Mouse (Mus musculus) neural tube, embryonic 13.5 days (tissue): ENCODE data around the gene Tenm3. TPM values are rescaled to one million over a fixed set of nuclear protein-coding genes. Genes with fewer than 3 reads are reported as not detected.

Experiments
- ATAC-seq: fragments of 200-750 bp; cut with Nextera tagmentation; 2 replicates; pipeline ENCODE4 v1.8.0; 2017; ENCODE audit warnings: low read depth, mild to moderate bottlenecking, moderate TSS enrichment, moderate library complexity
- H3K27ac ChIP-seq: fragments of 300-500 bp; sonication (generic); replicated peaks from 2 replicates; pipeline ENCODE4 v1.5.1; 2015; ENCODE audit warnings: moderate library complexity, mild to moderate bottlenecking, inconsistent platforms
- H3K27me3 ChIP-seq: fragments of 300-500 bp; sonication (generic); 2 replicates; pipeline ENCODE4 v1.6.1; 2015; ENCODE audit warnings: mild to moderate bottlenecking, inconsistent platforms
- H3K36me3 ChIP-seq: fragments of 300-500 bp; sonication (generic); 2 replicates; pipeline ENCODE4 v1.6.1; 2015; ENCODE audit warnings: mild to moderate bottlenecking, inconsistent platforms
- H3K4me1 ChIP-seq: fragments of 300-500 bp; sonication (generic); replicated peaks from 2 replicates; pipeline ENCODE4 v1.6.1; 2015; ENCODE audit warnings: inconsistent platforms
- H3K4me2 ChIP-seq: fragments of 300-500 bp; sonication (generic); 2 replicates; pipeline ENCODE4 v1.6.1; 2015; ENCODE audit warnings: inconsistent platforms, mild to moderate bottlenecking, moderate library complexity
- H3K4me3 ChIP-seq: fragments of 300-500 bp; sonication (generic); 2 replicates; pipeline ENCODE4 v1.5.1; 2015; ENCODE audit warnings: mild to moderate bottlenecking, inconsistent platforms
- H3K9ac ChIP-seq: fragments of 300-500 bp; sonication (generic); 2 replicates; pipeline ENCODE4 v1.6.1; 2015; ENCODE audit warnings: moderate library complexity, mild to moderate bottlenecking, inconsistent platforms
- H3K9me3 ChIP-seq: fragments of 300-500 bp; sonication (generic); 2 replicates; pipeline ENCODE4 v1.6.1; 2016; ENCODE audit warnings: inconsistent platforms
- WGBS: fragments of 180-500 bp; shearing (Covaris S2); methylation state at CpG from one replicate; pipeline ENCODE4 v1.1.7; 2015; 5-methylcytosine and 5-hydroxymethylcytosine counted together
- polyA plus RNA-seq: library from polyadenylated mRNA; unstranded; fragments of >200 nt; fragmentation: Nextera tagmentation; extraction: Ambion mirVana; gene quantifications from 2 replicates; pipeline ENCODE4 v1.2.1, GENCODE M21; 2015

Tenm3 gene
- polyA plus RNA-seq, 1 experiment from 2014 or later = 40.7 TPM

DNA sequence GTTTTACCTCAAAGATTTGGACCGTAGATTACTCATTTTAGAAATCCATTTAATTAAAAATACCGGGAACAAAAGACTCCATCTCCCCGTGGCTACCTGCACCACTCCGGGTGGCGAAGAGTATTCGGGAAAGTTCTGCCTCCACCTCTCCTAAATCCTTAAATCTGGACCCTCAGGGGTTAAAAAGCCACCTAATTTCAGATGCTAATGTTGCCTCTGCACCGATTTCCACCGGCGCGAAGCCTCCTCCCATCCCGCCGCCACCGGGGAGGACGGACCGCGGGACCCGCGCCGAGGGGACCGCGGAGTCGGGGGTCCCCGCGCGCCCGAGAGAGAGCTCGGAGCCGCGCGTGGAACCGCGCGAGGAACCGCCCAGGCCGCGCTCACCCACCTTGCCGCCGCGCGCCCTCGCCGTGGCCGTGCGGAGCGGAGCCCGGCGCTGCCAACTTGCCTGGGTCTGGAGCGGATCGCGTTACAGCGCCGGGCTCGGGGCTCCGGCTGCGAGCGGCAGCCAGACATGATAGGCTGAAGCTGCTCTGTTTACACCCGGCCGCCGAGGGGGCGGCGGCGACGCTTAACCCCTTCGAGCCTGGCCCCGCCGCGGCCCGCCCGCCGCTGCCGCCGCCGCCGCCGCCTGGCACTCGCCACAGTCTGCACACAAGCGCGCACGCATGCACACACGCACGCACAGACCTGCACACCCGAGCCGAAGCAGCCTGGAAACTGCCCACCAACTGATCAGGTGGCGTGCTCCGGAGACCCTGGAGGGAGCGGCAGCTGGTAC lies 288.8 kb downstream of the Tenm3 start:
- Histone ChIP-seq H3K27me3 (no peaks in the 10 kb centered on the region), H3K4me3 (peak overlapping the region; percentile 77), H3K9me3 (no peaks in the 10 kb centered on the region), H3K9ac (peak overlapping the region; percentile 91), H3K4me1 (peaks cover 22% of the 10 kb centered on the region), H3K4me2 (peak overlapping the region; percentile 88), H3K27ac (peak overlapping the region; percentile 97), H3K36me3 (no peaks in the 10 kb centered on the region)
- ATAC-seq = peak; percentile 96
- under 1% methylated on average over 83 of the region's 86 CpGs for WGBS

DNA sequence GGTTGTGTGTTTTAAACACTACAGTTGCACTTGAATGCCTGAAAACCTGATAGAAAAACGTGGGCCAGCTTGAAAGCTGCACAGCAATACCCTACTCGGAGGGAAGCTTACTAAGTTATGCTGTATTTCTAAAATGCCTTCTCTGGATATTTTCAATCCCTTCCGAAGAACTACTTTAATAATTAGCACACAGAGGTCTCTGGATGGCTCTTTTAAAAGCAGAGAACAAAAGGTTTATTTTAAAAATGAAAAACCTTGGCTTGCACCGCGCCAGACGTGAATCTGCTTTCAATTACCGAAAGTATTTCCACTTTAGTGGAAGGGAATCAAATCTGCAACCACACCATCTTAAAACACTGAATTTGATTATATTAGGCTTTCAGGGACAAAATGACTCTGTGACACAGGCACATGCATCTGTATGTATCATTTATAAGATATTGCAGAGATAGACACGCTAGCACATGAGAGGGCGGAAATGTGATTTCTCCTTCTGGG lies 289.9 kb downstream of the Tenm3 start:
- no peak for ATAC-seq
- no peaks in the 10 kb centered on the region for H3K27me3 ChIP-seq
- 1% methylated on average over 9 of the region's 9 CpGs for WGBS
- H3K4me1 ChIP-seq = peaks cover 22% of the 10 kb centered on the region
- H3K4me2 ChIP-seq = peak overlapping the region; percentile 88
- no peaks in the 10 kb centered on the region for H3K9me3 ChIP-seq
- no peaks in the 10 kb centered on the region for H3K36me3 ChIP-seq
- peak overlapping the region; percentile 77 for H3K4me3 ChIP-seq
- peak overlapping the region; percentile 91 for H3K9ac ChIP-seq
- peak overlapping the region; percentile 97 for H3K27ac ChIP-seq

DNA sequence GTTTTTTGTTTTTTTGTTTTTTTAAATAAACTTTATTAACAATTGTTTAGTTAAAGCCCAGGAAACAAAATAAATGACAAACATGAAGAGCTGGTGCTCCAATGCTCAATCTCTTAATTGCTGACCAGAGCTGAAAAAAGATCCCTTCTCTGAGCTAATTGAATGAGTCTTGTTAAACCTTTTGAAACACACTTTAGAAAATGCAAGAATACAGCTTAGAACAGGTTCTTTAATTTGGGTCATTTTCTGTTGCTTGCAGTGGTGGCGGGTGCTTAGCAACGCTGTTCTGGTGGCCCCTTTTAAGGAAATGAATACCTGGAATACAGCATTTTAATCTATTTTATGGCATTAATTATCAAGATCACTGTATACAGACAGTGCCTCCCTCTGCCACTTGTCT lies 291.4 kb downstream of the Tenm3 start:
- Histone ChIP-seq H3K4me3 (peak overlapping the region; percentile 6; the same call in 1 of the 2 replicates), H3K9ac (no peak overlapping the region), H3K4me2 (peak overlapping the region; percentile 88), H3K4me1 (peaks cover 22% of the 10 kb centered on the region), H3K9me3 (no peaks in the 10 kb centered on the region), H3K36me3 (no peaks in the 10 kb centered on the region), H3K27me3 (no peaks in the 10 kb centered on the region), H3K27ac (no peak overlapping the region)
- no peak for ATAC-seq
- WGBS = 43% methylated on average over 2 of the region's 2 CpGs

DNA sequence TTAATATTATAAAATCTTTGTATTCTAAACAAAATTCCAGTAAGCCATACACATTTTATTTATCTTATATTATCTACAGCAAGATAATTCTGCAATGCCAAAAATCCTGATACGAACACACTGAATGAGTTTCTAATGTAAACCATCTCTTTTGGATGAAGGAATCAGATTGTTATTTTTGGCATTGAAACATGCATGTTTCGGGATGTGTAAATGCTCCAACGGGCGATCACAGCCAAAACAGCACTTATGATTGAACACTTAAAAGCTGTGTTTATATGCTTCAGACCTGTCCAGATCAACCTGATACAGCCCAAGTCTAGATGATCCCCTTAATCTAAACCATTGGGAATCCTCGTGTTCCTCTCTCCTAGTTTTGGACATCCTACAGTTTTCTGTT lies 292.4 kb downstream of the Tenm3 start:
- peak overlapping the region; percentile 21 for H3K4me2 ChIP-seq

DNA sequence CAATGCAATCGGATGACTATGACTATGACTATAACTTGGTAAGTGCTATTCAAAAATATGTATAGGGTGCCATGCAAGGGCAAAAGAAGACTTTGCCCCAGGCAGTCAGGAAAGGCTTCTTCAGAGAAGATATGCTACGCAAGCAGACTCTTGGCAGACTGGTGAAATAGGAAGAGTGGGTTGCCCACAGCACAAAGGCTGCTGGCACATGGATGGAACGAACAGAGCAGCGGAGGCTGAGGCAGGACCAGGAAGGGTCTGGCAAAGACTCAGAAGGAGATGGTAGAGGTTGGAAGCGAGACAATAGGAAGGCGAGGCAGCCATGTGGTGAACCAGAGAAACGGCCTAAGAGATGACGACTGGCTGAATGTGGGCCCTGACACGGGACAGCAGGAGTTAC lies 294.8 kb downstream of the Tenm3 start:
- H3K36me3 ChIP-seq = no peaks in the 10 kb centered on the region
- no peak for ATAC-seq
- H3K27me3 ChIP-seq = no peaks in the 10 kb centered on the region
- WGBS = 92% methylated on average over 9 of the region's 9 CpGs
- H3K9ac ChIP-seq = no peak overlapping the region
- no peak overlapping the region for H3K4me2 ChIP-seq
- peaks cover 28% of the 10 kb centered on the region for H3K4me1 ChIP-seq
- no peak overlapping the region for H3K27ac ChIP-seq
- H3K9me3 ChIP-seq = no peaks in the 10 kb centered on the region
- no peak overlapping the region for H3K4me3 ChIP-seq

More for the DNA sequence above, 292.4 kb downstream of the Tenm3 start:
- no peak for ATAC-seq
- Histone ChIP-seq H3K27me3 (no peaks in the 10 kb centered on the region), H3K27ac (no peak overlapping the region), H3K4me3 (no peak overlapping the region), H3K36me3 (no peaks in the 10 kb centered on the region), H3K9me3 (no peaks in the 10 kb centered on the region), H3K9ac (no peak overlapping the region), H3K4me1 (peaks cover 22% of the 10 kb centered on the region)
- WGBS = 71% methylated on average over 5 of the region's 5 CpGs

DNA sequence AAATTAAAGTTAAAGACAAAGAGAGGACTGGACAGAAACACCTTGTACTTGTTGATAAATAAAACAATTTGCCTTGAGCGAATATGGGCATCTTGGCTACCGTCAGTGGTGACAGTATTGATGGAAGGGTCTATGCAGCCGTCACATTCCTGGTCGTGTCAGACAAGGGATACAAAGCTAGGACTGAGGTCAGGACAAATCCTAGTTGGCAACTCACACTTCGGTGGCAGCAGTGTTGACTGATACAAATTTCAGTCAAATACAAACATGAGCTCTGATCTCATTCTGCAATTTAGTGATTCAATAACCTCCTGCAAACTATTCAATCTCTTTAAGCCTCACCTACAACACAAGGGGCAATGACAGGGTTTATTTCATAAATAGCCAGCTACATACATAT lies 298.1 kb downstream of the Tenm3 start:
- Histone ChIP-seq H3K27me3 (no peaks in the 10 kb centered on the region), H3K4me3 (no peak overlapping the region), H3K4me1 (peaks cover 32% of the 10 kb centered on the region), H3K9me3 (no peaks in the 10 kb centered on the region), H3K4me2 (no peak overlapping the region), H3K36me3 (no peaks in the 10 kb centered on the region; the same call in 1 of the 2 replicates), H3K9ac (no peak overlapping the region), H3K27ac (no peak overlapping the region)
- 80% methylated on average over 5 of the region's 5 CpGs for WGBS
- ATAC-seq = no peak

DNA sequence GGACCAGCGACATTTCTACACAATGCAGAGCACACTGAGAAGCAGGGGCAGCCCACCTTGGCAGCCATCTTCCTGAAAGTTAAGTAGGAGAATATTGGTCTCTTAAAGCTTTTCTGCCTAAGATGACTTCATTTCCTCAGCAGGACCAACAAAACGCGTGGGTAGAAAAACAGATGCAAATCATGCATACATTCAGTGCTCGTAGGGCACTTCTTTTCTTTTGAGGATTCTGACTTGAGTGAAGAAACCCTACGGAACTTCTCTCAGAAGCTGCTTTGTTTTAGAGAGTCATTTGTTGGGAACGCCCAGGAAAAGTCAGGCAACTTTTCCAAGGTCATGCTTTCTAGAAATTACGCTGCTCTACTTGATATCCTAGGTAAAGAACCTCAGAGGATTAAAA lies 298.9 kb downstream of the Tenm3 start:
- H3K4me3 ChIP-seq = no peak overlapping the region
- no peak for ATAC-seq
- WGBS = 65% methylated on average over 7 of the region's 7 CpGs

DNA sequence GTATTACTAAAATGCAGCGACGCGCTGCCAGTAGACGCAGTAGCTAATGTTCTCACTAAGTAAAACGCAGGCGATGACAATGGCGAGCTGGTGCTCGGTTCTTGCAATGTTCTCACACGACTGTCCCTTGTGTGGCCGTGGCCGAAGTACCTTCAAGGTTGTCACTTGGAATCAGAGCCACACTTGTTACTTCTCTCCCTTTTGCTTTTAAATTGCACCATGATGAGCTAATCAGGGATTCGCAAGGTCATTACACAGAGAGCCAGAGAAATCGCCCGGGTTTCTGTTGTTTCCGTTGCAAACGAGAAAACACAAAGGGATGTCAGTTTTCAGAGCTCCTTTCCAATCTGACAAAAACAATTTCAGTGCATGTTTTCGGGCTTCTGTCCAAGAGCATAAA lies 301.6 kb downstream of the Tenm3 start:
- ATAC-seq = no peak
- no peaks in the 10 kb centered on the region; the same call in 1 of the 2 replicates for H3K36me3 ChIP-seq
- no peak overlapping the region for H3K4me2 ChIP-seq
- peaks cover 25% of the 10 kb centered on the region for H3K4me1 ChIP-seq
- H3K9me3 ChIP-seq = no peaks in the 10 kb centered on the region
- H3K9ac ChIP-seq = no peak overlapping the region
- H3K27ac ChIP-seq = no peak overlapping the region
- no peaks in the 10 kb centered on the region for H3K27me3 ChIP-seq
- WGBS = 74% methylated on average over 17 of the region's 17 CpGs
- no peak overlapping the region for H3K4me3 ChIP-seq

More for the DNA sequence above, 298.9 kb downstream of the Tenm3 start:
- H3K4me2 ChIP-seq = no peak overlapping the region
- peaks cover 27% of the 10 kb centered on the region for H3K4me1 ChIP-seq
- H3K27ac ChIP-seq = no peak overlapping the region
- H3K9ac ChIP-seq = no peak overlapping the region
- no peaks in the 10 kb centered on the region; the same call in 1 of the 2 replicates for H3K36me3 ChIP-seq
- no peaks in the 10 kb centered on the region for H3K9me3 ChIP-seq
- no peaks in the 10 kb centered on the region for H3K27me3 ChIP-seq

DNA sequence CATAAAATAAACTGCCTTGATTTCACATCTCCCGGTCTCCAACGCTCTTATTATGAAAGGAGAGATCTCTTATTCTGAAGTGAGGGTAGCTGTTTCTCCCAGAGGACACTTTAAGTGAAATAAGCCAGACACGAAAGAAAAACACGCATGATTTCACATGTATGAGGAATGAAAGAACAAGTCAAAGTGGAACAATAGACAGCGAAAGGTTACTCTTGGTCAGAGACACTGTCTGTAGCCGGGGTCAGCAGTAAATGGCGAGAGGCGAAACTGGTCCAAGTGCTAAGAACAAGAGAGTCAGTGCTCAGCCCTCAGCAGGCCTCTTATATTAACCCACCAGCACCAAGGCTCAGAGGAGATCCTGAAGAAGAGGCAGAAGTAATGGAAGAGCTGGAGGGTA lies 302.9 kb downstream of the Tenm3 start:
- H3K36me3 ChIP-seq = no peaks in the 10 kb centered on the region; the same call in 1 of the 2 replicates
- H3K4me2 ChIP-seq = no peak overlapping the region
- no peak; the same call in 1 of the 2 replicates for ATAC-seq
- H3K4me1 ChIP-seq = peaks cover 25% of the 10 kb centered on the region
- no peak overlapping the region for H3K27ac ChIP-seq
- no peaks in the 10 kb centered on the region for H3K27me3 ChIP-seq
- no peak overlapping the region for H3K4me3 ChIP-seq
- WGBS = 11% methylated on average over 8 of the region's 8 CpGs
- H3K9me3 ChIP-seq = no peaks in the 10 kb centered on the region
- no peak overlapping the region for H3K9ac ChIP-seq

DNA sequence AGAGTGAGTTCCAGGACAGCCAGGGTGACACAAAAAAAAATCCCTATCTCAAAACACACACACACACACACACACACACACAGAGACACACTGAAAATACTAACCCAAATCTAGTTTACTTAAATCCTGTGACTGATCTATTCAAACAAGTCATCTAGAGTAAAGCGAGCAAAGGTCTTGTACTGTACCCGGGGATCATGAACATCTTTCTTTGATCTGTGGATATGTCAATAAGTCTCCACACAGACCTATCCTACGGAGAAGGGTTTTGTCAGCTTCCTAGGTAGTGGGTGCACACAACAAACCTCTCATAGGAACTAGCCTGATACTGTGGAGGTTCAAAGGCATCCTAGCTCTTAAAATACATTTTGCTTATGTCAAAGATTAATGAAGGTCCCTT lies 307.9 kb downstream of the Tenm3 start:
- no peak overlapping the region for H3K9ac ChIP-seq
- no peaks in the 10 kb centered on the region for H3K27me3 ChIP-seq
- no peak overlapping the region for H3K27ac ChIP-seq
- no peak for ATAC-seq
- no peak overlapping the region for H3K4me2 ChIP-seq
- H3K4me3 ChIP-seq = no peak overlapping the region
- 91% methylated on average over 3 of the region's 3 CpGs for WGBS
- H3K36me3 ChIP-seq = 0 out of 2 replicates have a peak, but pooled peaks cover 5% of the 10 kb centered on the region
- no peaks in the 10 kb centered on the region for H3K9me3 ChIP-seq
- peaks cover 5% of the 10 kb centered on the region for H3K4me1 ChIP-seq

DNA sequence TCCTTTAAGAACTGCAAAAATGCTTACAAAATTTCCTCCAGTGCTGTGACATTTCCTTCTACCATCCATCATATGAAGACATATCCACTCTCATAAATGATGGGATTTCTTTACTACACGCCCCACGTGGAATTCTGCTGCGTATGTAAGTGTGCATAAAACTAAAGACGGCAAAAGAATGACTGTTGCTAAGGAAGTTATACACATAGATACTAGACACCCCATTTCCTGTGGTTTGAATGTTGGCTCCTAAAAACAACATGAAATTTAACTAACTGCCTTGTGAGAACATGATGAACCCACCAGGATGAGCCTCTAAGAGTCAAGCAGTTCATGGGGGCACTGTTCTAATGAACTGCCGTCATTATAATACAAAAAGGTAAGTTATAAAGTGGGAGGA lies 312.0 kb downstream of the Tenm3 start:
- Histone ChIP-seq H3K4me3 (no peak overlapping the region), H3K9ac (no peak overlapping the region), H3K27me3 (no peaks in the 10 kb centered on the region), H3K27ac (no peak overlapping the region), H3K36me3 (0 out of 2 replicates have a peak, but pooled peaks cover 5% of the 10 kb centered on the region), H3K4me2 (no peak overlapping the region), H3K9me3 (no peaks in the 10 kb centered on the region), H3K4me1 (no peaks in the 10 kb centered on the region)
- ATAC-seq = no peak
- WGBS = 77% methylated on average over 5 of the region's 5 CpGs

DNA sequence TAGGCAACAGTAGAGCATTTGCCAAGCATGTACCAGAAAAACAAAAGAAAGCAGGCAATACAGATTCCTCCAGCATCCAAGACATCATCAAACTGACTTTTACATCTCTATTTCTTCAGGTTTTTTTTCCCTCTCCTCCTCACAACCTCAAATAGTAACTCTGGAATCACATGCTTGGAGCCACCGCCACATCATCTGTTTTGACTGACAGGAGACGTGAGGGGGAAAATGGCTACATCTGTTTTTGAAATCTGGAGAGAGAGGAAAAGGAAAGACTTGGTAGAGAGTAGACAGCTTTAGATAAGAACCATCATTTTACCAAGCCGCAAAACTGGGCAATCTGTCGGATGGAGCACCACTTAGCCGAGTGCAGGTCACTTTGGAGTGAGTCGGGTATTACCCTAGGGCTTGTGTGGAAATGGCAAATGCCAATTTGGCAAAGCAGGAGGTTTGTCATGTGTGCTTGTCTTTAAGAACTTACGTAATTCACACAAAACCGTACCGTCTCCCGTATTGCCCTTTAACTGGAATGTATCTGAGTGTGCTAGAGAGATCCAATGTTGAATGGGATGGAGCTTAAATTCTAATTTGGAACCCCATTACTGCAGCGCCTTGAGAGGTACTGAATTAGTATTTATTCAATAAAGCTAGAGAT lies 312.7 kb downstream of the Tenm3 start:
- H3K4me2 ChIP-seq = no peak overlapping the region
- H3K27me3 ChIP-seq = no peaks in the 10 kb centered on the region
- 95% methylated on average over 11 of the region's 11 CpGs for WGBS
- no peaks in the 10 kb centered on the region for H3K4me1 ChIP-seq
- ATAC-seq = no peak
- H3K27ac ChIP-seq = no peak overlapping the region
- H3K36me3 ChIP-seq = 0 out of 2 replicates have a peak, but pooled peaks cover 5% of the 10 kb centered on the region
- H3K4me3 ChIP-seq = no peak overlapping the region
- H3K9me3 ChIP-seq = no peaks in the 10 kb centered on the region
- no peak overlapping the region for H3K9ac ChIP-seq
